Mouse (Mus musculus) spleen, adult 2 months (tissue): ENCODE measurements at regions not wholly inside any gene's neighbourhood (a gene's known extent, or its start where the extent isn't known, plus 50 kb on each side); places are given as distances from the start of the nearest gene placed in this dataset.

Source experiments
- CTCF ChIP-seq: fragments of 200-500 bp; IDR thresholded peaks from 2 replicates; pipeline ENCODE4 v1.5.1; 2011; ENCODE audit warnings: mild to moderate bottlenecking, inconsistent platforms; ENCODE audit not compliant: insufficient read depth, insufficient read length, insufficient replicate concordance; ENCODE audit errors: extremely low read depth
- POLR2A ChIP-seq: fragments of 200-500 bp; IDR thresholded peaks from 2 replicates; pipeline ENCODE4 v1.6.1; 2011; ENCODE audit warnings: low read depth, low read length, inconsistent platforms

DNA sequence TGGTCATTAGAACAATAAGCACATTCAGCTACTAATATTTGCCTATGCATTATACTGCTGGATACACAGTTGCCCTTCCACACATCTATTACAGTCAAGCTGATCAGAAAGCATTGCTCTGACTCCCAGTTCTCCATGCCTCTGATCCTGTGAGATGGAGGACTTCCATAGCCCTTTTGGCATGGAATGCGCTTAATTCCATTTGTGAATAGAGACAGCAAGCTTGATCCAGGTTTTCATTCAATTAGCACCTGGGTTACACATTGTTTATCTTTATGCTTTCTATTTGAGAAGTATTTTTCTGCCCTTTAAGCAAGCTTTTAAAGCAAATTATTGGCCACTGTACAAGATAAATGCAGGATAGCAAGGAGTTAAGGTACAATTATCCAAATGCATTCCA is 158.9 kb upstream of the Ap5m1 start:
- no peak for TF ChIP-seq CTCF
- TF ChIP-seq POLR2A, result no peak
